Mouse (Mus musculus): ENCODE measurements around the gene Thsd4. TPM values are rescaled to one million over a fixed set of nuclear protein-coding genes. Genes with fewer than 3 reads are reported as not detected.
"Not testable (repeated sequence)": the region's sequence is repeated elsewhere in the genome, so short reads cannot be mapped to it uniquely, and the experiment has no call there.

The Thsd4 gene
- polyA plus RNA-seq, 1 experiment = 2.6 TPM

GRCm38 (mm10) chr9:60180114-60180513, 341.7 kb downstream of the Thsd4 start:
- Histone ChIP-seq H3K4me3 (ENCODE audit: insufficient read depth, low read length) (no peak overlapping the region), H3K27ac (ENCODE audit: insufficient read depth, low read length) (no peak overlapping the region), H3K4me1 (ENCODE audit: control insufficient read depth, insufficient read depth, low read length) (no peaks in the 10 kb centered on the region)
- no peak for TF ChIP-seq CTCF (IDR thresholded peaks at IDR 0.05; ENCODE audit: extremely low read depth, insufficient read depth, low read length)
- TF ChIP-seq POLR2A (IDR thresholded peaks at IDR 0.05; ENCODE audit: extremely low read depth, insufficient read depth, low read length) = no peak

GRCm38 (mm10) chr9:60176311-60176710, 345.5 kb downstream of the Thsd4 start:
- H3K4me3 ChIP-seq (ENCODE audit: insufficient read depth, low read length) = no peak overlapping the region
- H3K4me1 ChIP-seq (ENCODE audit: control insufficient read depth, insufficient read depth, low read length) = peaks cover 2% of the 10 kb centered on the region; the same call in 1 of the 2 replicates
- H3K27ac ChIP-seq (ENCODE audit: insufficient read depth, low read length) = no peak overlapping the region
- TF ChIP-seq POLR2A (IDR thresholded peaks at IDR 0.05; ENCODE audit: extremely low read depth, insufficient read depth, low read length) (no peak), CTCF (IDR thresholded peaks at IDR 0.05; ENCODE audit: extremely low read depth, insufficient read depth, low read length) (no peak)

DNA sequence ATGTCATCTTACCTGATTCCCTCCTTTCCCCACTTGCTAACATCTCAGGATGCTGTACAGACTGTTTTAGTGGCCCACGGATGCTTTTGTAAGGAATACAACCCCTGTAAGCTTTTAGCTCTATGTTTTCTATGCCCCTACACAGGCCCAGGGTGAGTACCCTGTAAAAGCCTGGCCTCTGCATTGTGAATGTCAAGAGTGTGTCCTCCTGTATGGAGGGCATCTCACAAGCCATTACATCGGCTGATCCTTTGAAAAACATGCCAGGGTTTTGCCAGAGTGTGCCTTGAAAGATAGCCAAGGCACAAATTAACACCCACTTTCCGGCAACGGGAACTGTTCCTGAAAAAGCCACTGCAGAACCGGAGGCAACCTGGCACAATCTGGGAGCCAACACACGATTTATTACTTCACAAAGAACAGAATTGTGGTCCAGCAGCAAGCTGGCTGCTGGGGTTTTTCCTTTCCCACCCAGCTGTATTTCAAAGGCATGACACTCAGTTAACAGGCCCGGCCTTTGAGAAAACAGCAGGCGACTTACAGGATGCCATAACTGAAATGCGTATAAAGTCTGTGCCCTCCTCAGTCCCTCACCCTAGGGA, 349.3 kb downstream of the Thsd4 start:
- H3K27ac ChIP-seq (ENCODE audit: insufficient read depth, low read length); H3K4me1 ChIP-seq (ENCODE audit: control insufficient read depth, insufficient read depth, low read length); H3K4me3 ChIP-seq (ENCODE audit: insufficient read depth, low read length): not testable (repeated sequence)

DNA sequence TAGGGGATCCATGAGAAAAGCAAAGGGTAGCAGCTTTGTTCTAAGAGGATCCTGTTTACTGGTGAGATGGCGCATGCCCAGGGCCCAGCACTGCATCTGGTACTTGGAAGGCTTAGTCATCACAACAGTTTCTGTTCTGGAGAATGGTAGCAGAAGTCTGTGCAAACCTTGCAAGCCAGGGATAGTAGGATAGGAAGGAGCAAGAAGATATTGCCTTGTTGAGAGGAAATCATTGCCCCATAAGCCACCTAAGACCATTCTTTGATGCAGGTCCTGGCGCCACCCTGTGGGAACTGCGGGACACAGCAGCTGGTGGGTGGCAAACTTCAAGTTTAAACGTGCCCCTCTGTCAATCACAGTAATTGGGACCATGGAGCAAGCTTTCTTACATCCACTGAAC, 354.9 kb downstream of the Thsd4 start:
- no peak overlapping the region for H3K27ac ChIP-seq (ENCODE audit: insufficient read depth, low read length)
- TF ChIP-seq CTCF (IDR thresholded peaks at IDR 0.05; ENCODE audit: extremely low read depth, insufficient read depth, low read length) = peak; percentile 43
- no peak for TF ChIP-seq POLR2A (IDR thresholded peaks at IDR 0.05; ENCODE audit: extremely low read depth, insufficient read depth, low read length)
- H3K4me1 ChIP-seq (ENCODE audit: control insufficient read depth, insufficient read depth, low read length) = no peaks in the 10 kb centered on the region
- H3K4me3 ChIP-seq (ENCODE audit: insufficient read depth, low read length) = no peak overlapping the region

- H3K27ac ChIP-seq (ENCODE audit: insufficient read depth, low read length) = no peak overlapping the region
- H3K4me3 ChIP-seq (ENCODE audit: insufficient read depth, low read length) = no peak overlapping the region
- peaks cover 4% of the 10 kb centered on the region; the same call in 1 of the 2 replicates for H3K4me1 ChIP-seq (ENCODE audit: control insufficient read depth, insufficient read depth, low read length)
- TF ChIP-seq CTCF (IDR thresholded peaks at IDR 0.05; ENCODE audit: extremely low read depth, insufficient read depth, low read length) (no peak), POLR2A (IDR thresholded peaks at IDR 0.05; ENCODE audit: extremely low read depth, insufficient read depth, low read length) (no peak)
Observed at GRCm38 (mm10) chr9:60160855-60161254, 361.0 kb downstream of the Thsd4 start.

DNA sequence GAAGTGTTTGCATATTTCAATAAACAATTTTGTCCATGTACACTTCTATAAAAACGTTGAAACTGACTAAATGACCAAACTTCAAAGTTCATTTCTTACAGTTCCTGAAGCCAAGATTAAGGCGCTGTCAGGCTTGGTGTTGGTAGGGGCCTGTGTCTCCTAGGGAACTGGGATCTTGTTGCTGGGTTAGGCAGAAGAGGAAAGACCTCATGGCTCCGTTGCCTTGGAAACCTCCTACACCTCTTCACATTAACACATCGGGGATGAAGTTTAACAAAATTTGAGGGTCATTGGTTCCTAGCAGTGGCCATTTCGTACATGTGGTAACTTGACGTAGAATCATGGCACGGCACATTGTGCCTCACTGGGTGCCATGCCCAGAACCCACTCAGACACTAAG, 361.7 kb downstream of the Thsd4 start:
- Histone ChIP-seq H3K4me3 (ENCODE audit: insufficient read depth, low read length) (no peak overlapping the region), H3K4me1 (ENCODE audit: control insufficient read depth, insufficient read depth, low read length) (peaks cover 4% of the 10 kb centered on the region; the same call in 1 of the 2 replicates), H3K27ac (ENCODE audit: insufficient read depth, low read length) (no peak overlapping the region)
- no peak for TF ChIP-seq CTCF (IDR thresholded peaks at IDR 0.05; ENCODE audit: extremely low read depth, insufficient read depth, low read length)
- no peak for TF ChIP-seq POLR2A (IDR thresholded peaks at IDR 0.05; ENCODE audit: extremely low read depth, insufficient read depth, low read length)

GRCm38 (mm10) chr9:60152990-60153389, 368.9 kb downstream of the Thsd4 start:
- Histone ChIP-seq H3K4me1 (ENCODE audit: control insufficient read depth, insufficient read depth, low read length) (no peaks in the 10 kb centered on the region), H3K27ac (ENCODE audit: insufficient read depth, low read length) (no peak overlapping the region), H3K4me3 (ENCODE audit: insufficient read depth, low read length) (no peak overlapping the region)
- TF ChIP-seq POLR2A (IDR thresholded peaks at IDR 0.05; ENCODE audit: extremely low read depth, insufficient read depth, low read length) (no peak), CTCF (IDR thresholded peaks at IDR 0.05; ENCODE audit: extremely low read depth, insufficient read depth, low read length) (no peak)

DNA sequence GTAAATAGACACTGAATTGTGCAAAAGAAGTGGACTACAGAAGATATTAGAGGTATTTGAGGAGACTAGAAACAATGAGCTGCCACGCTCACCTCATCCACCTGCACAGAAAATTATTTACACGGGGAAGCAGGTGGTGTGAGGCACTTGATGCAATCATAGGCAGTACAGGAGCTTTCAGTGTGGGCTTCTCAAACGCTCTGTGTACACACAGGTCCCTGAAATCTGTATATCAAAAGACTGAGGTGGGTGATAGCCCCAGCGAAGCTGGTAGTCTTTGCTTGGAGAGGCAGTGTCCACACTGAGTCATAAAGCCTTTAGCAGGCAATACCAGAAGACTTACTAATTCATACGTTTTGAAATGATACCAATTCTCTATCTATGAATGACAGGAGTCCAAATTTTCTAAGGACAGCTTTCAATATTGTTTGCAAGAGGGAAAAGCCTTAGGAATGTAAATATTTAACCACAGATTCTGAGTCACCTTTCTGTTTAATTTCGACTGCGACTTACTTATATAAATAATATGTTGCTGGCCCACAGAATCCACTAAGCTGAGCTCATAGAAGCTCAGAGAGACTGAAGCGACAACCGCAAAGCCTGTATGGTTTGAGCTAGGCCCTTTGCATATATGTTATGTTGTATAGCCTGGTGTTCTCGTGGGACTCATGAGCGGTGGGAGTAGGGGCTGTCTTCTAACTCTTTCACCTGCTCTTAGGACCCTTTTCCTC, 369.8 kb downstream of the Thsd4 start:
- TF ChIP-seq POLR2A (IDR thresholded peaks at IDR 0.05; ENCODE audit: extremely low read depth, insufficient read depth, low read length) (no peak), CTCF (IDR thresholded peaks at IDR 0.05; ENCODE audit: extremely low read depth, insufficient read depth, low read length) (no peak)
- H3K27ac ChIP-seq (ENCODE audit: insufficient read depth, low read length) = no peak overlapping the region
- no peak overlapping the region for H3K4me3 ChIP-seq (ENCODE audit: insufficient read depth, low read length)
- no peaks in the 10 kb centered on the region for H3K4me1 ChIP-seq (ENCODE audit: control insufficient read depth, insufficient read depth, low read length)

- Histone ChIP-seq H3K27ac (ENCODE audit: insufficient read depth, low read length) (no peak overlapping the region), H3K4me3 (ENCODE audit: insufficient read depth, low read length) (no peak overlapping the region), H3K4me1 (ENCODE audit: control insufficient read depth, insufficient read depth, low read length) (no peaks in the 10 kb centered on the region)
- no peak for TF ChIP-seq CTCF (IDR thresholded peaks at IDR 0.05; ENCODE audit: extremely low read depth, insufficient read depth, low read length)
- no peak for TF ChIP-seq POLR2A (IDR thresholded peaks at IDR 0.05; ENCODE audit: extremely low read depth, insufficient read depth, low read length)
Observed at GRCm38 (mm10) chr9:60150511-60150910, 371.3 kb downstream of the Thsd4 start.

GRCm38 (mm10) chr9:60148988-60149387, 372.9 kb downstream of the Thsd4 start:
- TF ChIP-seq CTCF (IDR thresholded peaks at IDR 0.05; ENCODE audit: extremely low read depth, insufficient read depth, low read length) = no peak
- no peak for TF ChIP-seq POLR2A (IDR thresholded peaks at IDR 0.05; ENCODE audit: extremely low read depth, insufficient read depth, low read length)
- Histone ChIP-seq H3K4me1 (ENCODE audit: control insufficient read depth, insufficient read depth, low read length) (0 out of 2 replicates have a peak, but pooled peaks cover under 1% of the 10 kb centered on the region), H3K4me3 (ENCODE audit: insufficient read depth, low read length) (no peak overlapping the region), H3K27ac (ENCODE audit: insufficient read depth, low read length) (no peak overlapping the region)

All from cortical plate, adult 2 months (tissue).